In genomic region chr6:39899231-39899630, GRCm38 (mm10) we compare ENCODE assay signal across 10 mouse cellular contexts. TPM values are rescaled to one million over a fixed set of nuclear protein-coding genes. Genes with fewer than 3 reads are reported as not detected.
DNase-seq lines count a peak whose midpoint lies in the region; ATAC-seq and TF ChIP-seq lines count a peak whose summit lies in the region.
"Had no signal": no experiment of that assay in that cellular context is flagged by ENCODE, and none has a peak within 500 bp of the region (broad histone marks: within the 10 kb centered on the region; RNA-seq: fewer than 3 reads in every experiment).

No protein-coding gene starts in this region.

- no peaks in the 10 kb centered on the region for H3K36me3 ChIP-seq in liver, postnatal 0 days (replicated peaks; ENCODE audit: insufficient read depth, low read length)
- H3K36me3 ChIP-seq: liver, embryonic 15.5 days had no signal

- no peak overlapping the region for H3K4me2 ChIP-seq in liver, postnatal 0 days (ENCODE audit: low read depth, low read length)
- H3K4me2 ChIP-seq: liver, embryonic 15.5 days had no signal

- intact Hi-C loops in left cerebral cortex, postnatal 14 days (cut with DNase I) = no loop called here

- TF ChIP-seq EP300 in liver, postnatal 0 days (IDR thresholded peaks at IDR 0.05; ENCODE audit: low read depth) = no peak

- H3K4me3 ChIP-seq in liver, postnatal 0 days (ENCODE audit: low read depth, low read length) = no peak overlapping the region
- H3K4me3 ChIP-seq: liver, embryonic 15.5 days had no signal

- H3K9ac ChIP-seq in liver, postnatal 0 days (replicated peaks) = no peak overlapping the region
- H3K9ac ChIP-seq: liver, embryonic 15.5 days had no signal

- H3K27ac ChIP-seq in liver, postnatal 0 days (ENCODE audit: low read depth) = no peak overlapping the region
- H3K27ac ChIP-seq: liver, embryonic 15.5 days had no signal

- WGBS in liver, postnatal 0 days (ENCODE audit: insufficient replicate concordance) = 41% methylated on average over 4 of the region's 4 CpGs

- H3K27me3 ChIP-seq in liver, postnatal 0 days (ENCODE audit: insufficient read depth, low read length) = no peaks in the 10 kb centered on the region
- H3K27me3 ChIP-seq: liver, embryonic 15.5 days had no signal

- no peaks in the 10 kb centered on the region for H3K4me1 ChIP-seq in liver, postnatal 0 days (ENCODE audit: insufficient read depth)
- H3K4me1 ChIP-seq: liver, embryonic 15.5 days had no signal

- no peak for ATAC-seq in liver, postnatal 0 days
- ATAC-seq in activated CD4-positive, CD25-positive, alpha-beta regulatory T cell, adult 4 months = no peak
- ATAC-seq: inflammation-experienced regulatory T-cells, adult 6 months had no signal

- DNase-seq in liver = peak; percentile 25
- no peak for DNase-seq in liver, postnatal 0 days
- peak; percentile 12 for DNase-seq in Muller cell, postnatal 12 days (ENCODE audit: inconsistent ontology term)
- peak; percentile 63 for DNase-seq in embryo, embryonic 10.5 days (ENCODE audit: low spot score)
- DNase-seq in lung, postnatal 25 days (ENCODE audit: low spot score) = peak; percentile 1
- DNase-seq in left cerebral cortex, postnatal 14 days (ENCODE audit: low spot score in 2 of 2) = no peak

- no peaks in the 10 kb centered on the region for H3K9me3 ChIP-seq in liver, postnatal 0 days (ENCODE audit: low read length)
- H3K9me3 ChIP-seq: liver, embryonic 15.5 days had no signal

- TF ChIP-seq CTCF in liver, postnatal 0 days (IDR thresholded peaks at IDR 0.05; ENCODE audit: low read depth) = no peak

RNA-seq across cellular contexts. Expression of gene Tmem178b, which starts 26.2 kb away (rescaled TPM):
- not detected in 2 replicates for polyA plus RNA-seq in liver, postnatal 0 days (2015; fragmentation: Nextera tagmentation; extraction: Ambion mirVana)
- total RNA-seq in left cerebral cortex, postnatal 14 days (2021) = 100 to 1,000 TPM; 392 to 420 TPM
- not detected for polyA plus RNA-seq in activated CD4-positive, CD25-positive, alpha-beta regulatory T cell, adult 4 months (2017; shearing (Covaris generic))
- total RNA-seq: common myeloid progenitor, adult 5-6 weeks had no signal
- polyA plus RNA-seq: inflammation-experienced regulatory T-cells, adult 6 months; liver, embryonic 15.5 days had no signal

Comparison
In these comparisons a context has a peak if more than half of its experiments do, and no peak if none do; other contexts are left out.
1. DNase-seq: peak in liver (single experiment), Muller cell, postnatal 12 days (single experiment), embryo, embryonic 10.5 days (single experiment) and lung, postnatal 25 days (single experiment); none in liver, postnatal 0 days (single experiment) and left cerebral cortex, postnatal 14 days (0 of 2).